Mouse (Mus musculus) neural tube, embryonic 12.5 days (tissue): ENCODE results near the gene Map2k3. TPM values are rescaled to one million over a fixed set of nuclear protein-coding genes. Genes with fewer than 3 reads are reported as not detected.
A peak's percentile ranks its signal among the peaks of the same experiment; 100 is the strongest.

Source experiments
- ATAC-seq: fragments of 200-750 bp; cut with Nextera tagmentation; 2 replicates; pipeline ENCODE4 v1.8.0; 2017; ENCODE audit warnings: low read depth, mild to moderate bottlenecking, moderate TSS enrichment, moderate library complexity; ENCODE audit not compliant: low FRiP score
- H3K27ac ChIP-seq: fragments of 300-500 bp; sonication (generic); 2 replicates; pipeline ENCODE4 v1.5.1; 2016
- H3K27me3 ChIP-seq: fragments of 300-500 bp; sonication (generic); replicated peaks from 2 replicates; pipeline ENCODE4 v1.6.1; 2016; ENCODE audit warnings: mild to moderate bottlenecking
- H3K36me3 ChIP-seq: fragments of 300-500 bp; sonication (generic); 2 replicates; pipeline ENCODE4 v1.6.1; 2016; ENCODE audit warnings: mild to moderate bottlenecking
- H3K4me1 ChIP-seq: fragments of 300-500 bp; sonication (generic); 2 replicates; pipeline ENCODE4 v1.6.1; 2016
- H3K4me2 ChIP-seq: fragments of 300-500 bp; sonication (generic); replicated peaks from 2 replicates; pipeline ENCODE4 v1.6.1; 2016; ENCODE audit warnings: mild to moderate bottlenecking
- H3K4me3 ChIP-seq: fragments of 300-500 bp; sonication (generic); 2 replicates; pipeline ENCODE4 v1.5.1; 2016
- H3K9ac ChIP-seq: fragments of 300-500 bp; sonication (generic); 2 replicates; pipeline ENCODE4 v1.6.1; 2016; ENCODE audit warnings: mild to moderate bottlenecking
- H3K9me3 ChIP-seq: fragments of 300-500 bp; sonication (generic); 2 replicates; pipeline ENCODE4 v1.6.1; 2016; ENCODE audit warnings: mild to moderate bottlenecking
- WGBS: fragments of 180-500 bp; shearing (Covaris S2); methylation state at CpG from one replicate; pipeline ENCODE4 v1.1.7; 2016; 5-methylcytosine and 5-hydroxymethylcytosine counted together
- polyA plus RNA-seq: library from polyadenylated mRNA; unstranded; fragments of >200 nt; fragmentation: Nextera tagmentation; extraction: Ambion mirVana; gene quantifications from 2 replicates; pipeline ENCODE4 v1.2.1, GENCODE M21; 2016

Gene Map2k3
- polyA plus RNA-seq, 1 experiment from 2014 or later: 40.7 TPM

- Histone ChIP-seq H3K36me3 (no peaks in the 10 kb centered on the region), H3K9me3 (no peaks in the 10 kb centered on the region), H3K27ac (no peak overlapping the region), H3K27me3 (no peaks in the 10 kb centered on the region), H3K4me3 (peak overlapping the region; percentile 74), H3K4me1 (peaks cover 27% of the 10 kb centered on the region), H3K9ac (peak overlapping the region; percentile 60), H3K4me2 (peak overlapping the region; percentile 89)
- ATAC-seq: peak; percentile 60
- 3% methylated on average over 30 of the region's 30 CpGs for WGBS
These were observed 458 bp upstream of the Map2k3 start for GRCm38 (mm10) chr11:60931282-60931868.

- WGBS: 7% methylated on average over 7 of the region's 7 CpGs
- Histone ChIP-seq H3K4me1 (peaks cover 25% of the 10 kb centered on the region), H3K9ac (peak overlapping the region; percentile 82), H3K9me3 (no peaks in the 10 kb centered on the region), H3K27ac (no peak overlapping the region), H3K4me3 (peak overlapping the region; percentile 74), H3K27me3 (no peaks in the 10 kb centered on the region), H3K36me3 (no peaks in the 10 kb centered on the region), H3K4me2 (peak overlapping the region; percentile 89)
- no peak for ATAC-seq
These were observed 729 bp downstream of the Map2k3 start for GRCm38 (mm10) chr11:60932503-60933020.

GRCm38 (mm10) chr11:60933178-60933930 lies 1.5 kb downstream of the Map2k3 start:
- Histone ChIP-seq H3K4me3 (peak overlapping the region; percentile 74; the same call in 1 of the 2 replicates), H3K27ac (no peak overlapping the region), H3K27me3 (no peaks in the 10 kb centered on the region), H3K9me3 (no peaks in the 10 kb centered on the region), H3K4me2 (peak overlapping the region; percentile 89), H3K4me1 (peaks cover 22% of the 10 kb centered on the region), H3K9ac (peak overlapping the region; percentile 82), H3K36me3 (no peaks in the 10 kb centered on the region)
- no peak for ATAC-seq
- WGBS: 81% methylated on average over 10 of the region's 10 CpGs

GRCm38 (mm10) chr11:60934795-60935194 lies 3.0 kb downstream of the Map2k3 start:
- no peak overlapping the region for H3K9ac ChIP-seq
- peaks cover 22% of the 10 kb centered on the region for H3K4me1 ChIP-seq
- no peaks in the 10 kb centered on the region for H3K36me3 ChIP-seq
- ATAC-seq: no peak
- H3K27ac ChIP-seq: no peak overlapping the region
- H3K27me3 ChIP-seq: no peaks in the 10 kb centered on the region
- H3K4me3 ChIP-seq: no peak overlapping the region
- 91% methylated on average over 2 of the region's 2 CpGs for WGBS
- H3K4me2 ChIP-seq: no peak overlapping the region
- H3K9me3 ChIP-seq: no peaks in the 10 kb centered on the region

- H3K4me3 ChIP-seq: no peak overlapping the region
- H3K36me3 ChIP-seq: no peaks in the 10 kb centered on the region
- H3K9me3 ChIP-seq: no peaks in the 10 kb centered on the region
- no peak for ATAC-seq
- H3K9ac ChIP-seq: no peak overlapping the region
- peaks cover 22% of the 10 kb centered on the region for H3K4me1 ChIP-seq
- WGBS: 82% methylated on average over 7 of the region's 7 CpGs
- no peak overlapping the region; the same call in 1 of the 2 replicates for H3K4me2 ChIP-seq
- no peak overlapping the region for H3K27ac ChIP-seq
- H3K27me3 ChIP-seq: no peaks in the 10 kb centered on the region
These were observed 3.6 kb downstream of the Map2k3 start for GRCm38 (mm10) chr11:60935326-60935974.

GRCm38 (mm10) chr11:60935975-60936373 lies 4.1 kb downstream of the Map2k3 start:
- Histone ChIP-seq H3K9me3 (no peaks in the 10 kb centered on the region), H3K36me3 (no peaks in the 10 kb centered on the region), H3K9ac (no peak overlapping the region), H3K27ac (no peak overlapping the region), H3K4me1 (peaks cover 19% of the 10 kb centered on the region), H3K4me3 (no peak overlapping the region), H3K27me3 (no peaks in the 10 kb centered on the region), H3K4me2 (no peak overlapping the region; the same call in 1 of the 2 replicates)
- no peak for ATAC-seq
- WGBS: 78% methylated on average over 4 of the region's 4 CpGs

- no peak for ATAC-seq
- Histone ChIP-seq H3K9me3 (no peaks in the 10 kb centered on the region), H3K27ac (no peak overlapping the region), H3K4me1 (peaks cover 12% of the 10 kb centered on the region), H3K9ac (no peak overlapping the region), H3K4me2 (no peak overlapping the region), H3K27me3 (no peaks in the 10 kb centered on the region), H3K4me3 (no peak overlapping the region), H3K36me3 (peaks cover 4% of the 10 kb centered on the region; the same call in 1 of the 2 replicates)
- 77% methylated on average over 3 of the region's 3 CpGs for WGBS
These were observed 5.8 kb downstream of the Map2k3 start for GRCm38 (mm10) chr11:60937611-60938010.

GRCm38 (mm10) chr11:60939487-60939886 lies 7.7 kb downstream of the Map2k3 start:
- H3K4me2 ChIP-seq: no peak overlapping the region
- H3K9me3 ChIP-seq: no peaks in the 10 kb centered on the region
- no peaks in the 10 kb centered on the region for H3K27me3 ChIP-seq
- 96% methylated on average over 3 of the region's 3 CpGs for WGBS
- no peak for ATAC-seq
- H3K4me1 ChIP-seq: no peaks in the 10 kb centered on the region
- H3K27ac ChIP-seq: no peak overlapping the region
- H3K9ac ChIP-seq: no peak overlapping the region
- H3K4me3 ChIP-seq: no peak overlapping the region
- H3K36me3 ChIP-seq: peaks cover 20% of the 10 kb centered on the region

- H3K9ac ChIP-seq: no peak overlapping the region
- no peak overlapping the region for H3K4me3 ChIP-seq
- H3K36me3 ChIP-seq: peaks cover 27% of the 10 kb centered on the region
- H3K27me3 ChIP-seq: no peaks in the 10 kb centered on the region
- no peaks in the 10 kb centered on the region for H3K9me3 ChIP-seq
- no peaks in the 10 kb centered on the region for H3K4me1 ChIP-seq
- 90% methylated on average over 5 of the region's 5 CpGs for whole genome bisulfite sequencing
- no peak overlapping the region for H3K4me2 ChIP-seq
- ATAC-seq: no peak
- no peak overlapping the region for H3K27ac ChIP-seq
These were observed 8.7 kb downstream of the Map2k3 start for GRCm38 (mm10) chr11:60940501-60940900.

GRCm38 (mm10) chr11:60941370-60941769 lies 9.5 kb downstream of the Map2k3 start:
- ATAC-seq: no peak
- no peak overlapping the region for H3K4me2 ChIP-seq
- no peak overlapping the region for H3K9ac ChIP-seq
- no peak overlapping the region for H3K27ac ChIP-seq
- H3K4me1 ChIP-seq: no peaks in the 10 kb centered on the region
- no peak overlapping the region for H3K4me3 ChIP-seq
- no peaks in the 10 kb centered on the region for H3K9me3 ChIP-seq
- no peaks in the 10 kb centered on the region for H3K27me3 ChIP-seq
- peaks cover 34% of the 10 kb centered on the region for H3K36me3 ChIP-seq
- 75% methylated on average over 9 of the region's 9 CpGs for WGBS

- Histone ChIP-seq H3K4me1 (no peaks in the 10 kb centered on the region), H3K4me2 (no peak overlapping the region), H3K9me3 (no peaks in the 10 kb centered on the region), H3K27me3 (no peaks in the 10 kb centered on the region), H3K4me3 (no peak overlapping the region), H3K36me3 (peaks cover 43% of the 10 kb centered on the region), H3K27ac (no peak overlapping the region), H3K9ac (no peak overlapping the region)
- 93% methylated on average over 9 of the region's 9 CpGs for WGBS
- ATAC-seq: no peak
These were observed 10.6 kb downstream of the Map2k3 start for GRCm38 (mm10) chr11:60942263-60943015.

- no peak overlapping the region for H3K4me3 ChIP-seq
- peaks cover 60% of the 10 kb centered on the region for H3K36me3 ChIP-seq
- no peaks in the 10 kb centered on the region for H3K9me3 ChIP-seq
- no peak overlapping the region for H3K4me2 ChIP-seq
- no peak overlapping the region for H3K27ac ChIP-seq
- no peaks in the 10 kb centered on the region for H3K27me3 ChIP-seq
- no peaks in the 10 kb centered on the region for H3K4me1 ChIP-seq
- 86% methylated on average over 4 of the region's 4 CpGs for WGBS
- ATAC-seq: no peak
- H3K9ac ChIP-seq: no peak overlapping the region
These were observed 13.2 kb downstream of the Map2k3 start for GRCm38 (mm10) chr11:60945003-60945402.
